Mouse (Mus musculus): ENCODE measurements around the gene Gabrr2.

GRCm38 (mm10) chr4:33078492-33078891 lies 15.7 kb downstream of the Gabrr2 start:
- TF ChIP-seq POLR2A (IDR thresholded peaks at IDR 0.05; ENCODE audit: low read depth, low read length) (no peak), CTCF (IDR thresholded peaks at IDR 0.05; ENCODE audit: extremely low read depth, insufficient read length, insufficient replicate concordance, low read depth, low read length) (no peak)
